Mouse (Mus musculus) lung, postnatal 14 days (tissue): ENCODE data around the gene Tbccd1.
"Not testable (repeated sequence)": the region's sequence is repeated elsewhere in the genome, so short reads cannot be mapped to it uniquely, and the experiment has no call there.

ENCODE experiments used
- DNase-seq: peaks from one replicate; pipeline ENCODE4 v3.0.0; 2021

Tbccd1 gene

DNA sequence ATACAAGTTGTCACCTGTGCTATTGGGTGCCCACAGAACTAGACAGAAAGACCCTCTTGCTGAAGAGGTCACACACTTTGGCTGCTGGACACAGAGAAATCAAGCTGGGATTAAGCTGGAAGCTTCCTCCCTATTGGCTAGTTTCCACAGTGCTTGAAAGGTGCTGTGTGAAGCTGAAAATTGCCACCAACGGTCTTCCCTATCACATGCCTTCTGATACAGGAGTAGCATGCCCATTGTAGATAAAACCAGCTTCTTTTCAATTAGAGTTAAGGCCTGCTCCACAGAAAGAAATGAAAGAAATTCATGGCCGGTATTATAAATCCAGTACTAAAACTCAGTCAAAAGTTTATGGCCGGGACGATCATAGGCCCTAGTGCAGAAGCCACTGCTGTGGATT, 4.8 kb downstream of the Tbccd1 start:
- no peak for DNase-seq

DNA sequence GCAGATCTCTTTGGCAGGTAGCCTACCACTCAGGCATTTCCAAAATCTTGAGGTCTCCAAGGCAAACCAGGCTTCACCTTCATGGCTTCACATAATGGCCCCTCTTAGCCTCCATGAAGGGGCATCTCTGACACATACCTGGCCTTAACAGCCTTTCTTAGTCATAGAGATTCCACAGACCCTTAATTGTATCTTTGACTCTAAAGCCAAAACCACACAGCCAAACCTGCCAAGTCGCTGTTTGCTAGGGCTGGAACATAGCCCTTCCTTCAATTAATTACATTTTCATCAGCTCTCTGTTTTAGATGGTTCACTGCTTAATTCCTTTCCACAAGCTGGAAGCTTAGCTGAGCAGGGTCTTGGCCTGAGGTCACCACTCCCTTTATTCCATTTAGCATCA, 9.1 kb downstream of the Tbccd1 start:
- no peak for DNase-seq

DNA sequence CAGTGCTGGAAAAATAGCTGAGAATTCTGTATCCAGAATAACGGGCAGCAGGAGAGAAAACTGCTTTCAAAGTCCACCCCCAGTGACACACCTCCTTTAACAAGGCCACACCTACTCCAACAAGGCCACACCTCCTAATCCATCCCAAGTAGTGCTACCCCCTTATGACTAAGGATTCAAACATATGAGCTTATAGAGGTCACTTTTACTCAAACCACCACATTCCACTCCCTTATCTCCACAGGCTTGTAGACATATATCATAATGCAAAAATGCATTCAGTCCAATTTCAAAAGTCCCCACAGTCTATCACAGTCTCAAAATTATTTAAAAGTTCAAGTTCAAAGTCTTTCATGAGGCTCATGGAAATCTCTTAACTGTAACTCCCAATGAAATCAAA, 9.8 kb downstream of the Tbccd1 start:
- no peak for DNase-seq

DNA sequence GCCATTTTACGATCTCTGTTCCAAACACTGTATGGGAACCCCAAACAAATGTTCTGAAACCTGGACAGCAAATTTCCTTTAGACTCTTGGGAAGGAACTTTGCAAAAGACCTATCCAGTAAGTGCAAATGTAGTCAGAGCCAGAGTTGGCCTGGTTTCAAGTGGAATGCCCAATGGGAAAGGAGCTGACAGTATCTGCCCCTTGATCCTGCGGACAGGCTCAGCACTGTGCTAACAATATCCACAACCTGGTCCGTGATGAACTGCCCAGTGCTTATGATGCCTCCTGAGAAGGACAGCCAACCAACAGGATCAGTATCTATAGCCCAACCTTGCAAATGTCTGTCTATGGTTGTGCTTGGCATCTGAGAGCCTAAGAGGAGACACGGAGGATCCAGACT, 12.0 kb downstream of the Tbccd1 start:
- DNase-seq: no peak

DNA sequence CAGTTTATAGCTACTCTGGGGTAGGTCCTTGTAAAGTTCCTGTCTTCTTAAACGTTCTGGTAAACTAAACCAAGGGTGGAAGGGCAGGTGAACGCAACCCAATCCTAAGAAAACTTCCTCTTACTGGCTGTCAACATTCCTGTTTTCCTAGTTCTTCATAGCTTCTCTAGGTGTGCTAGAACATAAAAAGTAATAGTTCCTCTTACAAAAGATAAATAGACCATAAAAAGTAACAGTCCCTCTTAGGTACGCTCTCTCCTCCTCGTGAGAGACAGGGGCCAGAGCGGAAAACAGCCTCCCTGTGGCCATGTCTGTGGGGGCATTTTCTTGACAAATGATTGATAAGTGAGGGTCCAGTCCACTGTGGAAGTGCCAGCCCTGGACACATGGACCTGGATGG, 12.6 kb downstream of the Tbccd1 start:
- DNase-seq: no peak

DNA sequence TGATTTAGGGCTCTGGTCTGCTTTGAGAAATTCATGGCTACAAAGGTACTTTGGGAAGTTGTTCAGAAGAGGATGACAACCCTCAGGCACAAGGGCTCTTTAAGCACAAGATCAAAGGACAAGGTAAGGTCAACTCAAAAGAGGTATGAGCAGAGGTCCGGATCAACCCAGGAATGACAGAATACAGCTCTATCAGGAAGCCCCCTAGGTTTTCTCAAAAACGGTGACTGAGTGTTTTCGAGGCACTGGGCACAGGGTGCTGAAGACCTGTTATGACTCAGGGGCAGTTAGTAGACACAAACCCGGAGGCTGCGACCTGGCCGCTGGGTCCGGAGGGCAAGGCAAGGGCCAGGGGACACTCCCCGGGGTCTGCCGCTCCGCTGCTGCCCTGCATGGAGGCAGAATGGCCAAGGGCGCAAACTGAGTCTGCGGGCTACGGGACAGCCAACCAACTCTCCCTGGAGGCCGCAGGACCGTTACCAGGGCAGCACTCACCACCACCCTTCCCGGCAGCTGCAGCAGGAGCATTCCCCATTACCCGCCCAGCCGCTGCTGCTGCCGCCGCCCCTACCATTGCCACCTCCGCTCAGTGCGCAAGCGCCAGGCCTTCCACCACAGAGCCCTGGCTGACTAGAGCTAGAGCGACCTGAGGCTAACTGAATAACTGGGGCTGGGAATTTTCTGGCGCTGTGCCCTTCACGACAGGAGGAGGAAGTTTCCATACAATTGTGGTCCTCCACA, 13.2 kb downstream of the Tbccd1 start:
- DNase-seq: peak; percentile 84

DNA sequence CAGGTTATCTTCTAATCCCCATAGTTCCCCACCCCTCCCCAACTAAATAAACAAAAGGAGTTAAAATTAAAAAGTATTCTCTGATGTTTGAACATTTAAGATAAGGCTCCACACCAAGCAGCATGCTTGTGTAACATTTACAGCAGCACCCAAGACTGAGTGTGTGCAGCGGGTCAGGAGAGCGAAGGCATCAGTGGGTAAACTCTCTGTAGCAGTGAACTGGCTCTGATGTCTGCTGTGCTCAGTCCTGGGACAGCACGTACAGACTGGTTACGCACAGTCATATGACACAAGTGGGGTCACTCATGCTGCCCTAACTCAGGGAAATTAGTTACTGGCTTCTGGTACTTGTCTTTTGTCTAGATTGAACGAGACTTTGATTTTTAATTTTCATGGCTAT, 14.6 kb downstream of the Tbccd1 start:
- no peak for DNase-seq

DNA sequence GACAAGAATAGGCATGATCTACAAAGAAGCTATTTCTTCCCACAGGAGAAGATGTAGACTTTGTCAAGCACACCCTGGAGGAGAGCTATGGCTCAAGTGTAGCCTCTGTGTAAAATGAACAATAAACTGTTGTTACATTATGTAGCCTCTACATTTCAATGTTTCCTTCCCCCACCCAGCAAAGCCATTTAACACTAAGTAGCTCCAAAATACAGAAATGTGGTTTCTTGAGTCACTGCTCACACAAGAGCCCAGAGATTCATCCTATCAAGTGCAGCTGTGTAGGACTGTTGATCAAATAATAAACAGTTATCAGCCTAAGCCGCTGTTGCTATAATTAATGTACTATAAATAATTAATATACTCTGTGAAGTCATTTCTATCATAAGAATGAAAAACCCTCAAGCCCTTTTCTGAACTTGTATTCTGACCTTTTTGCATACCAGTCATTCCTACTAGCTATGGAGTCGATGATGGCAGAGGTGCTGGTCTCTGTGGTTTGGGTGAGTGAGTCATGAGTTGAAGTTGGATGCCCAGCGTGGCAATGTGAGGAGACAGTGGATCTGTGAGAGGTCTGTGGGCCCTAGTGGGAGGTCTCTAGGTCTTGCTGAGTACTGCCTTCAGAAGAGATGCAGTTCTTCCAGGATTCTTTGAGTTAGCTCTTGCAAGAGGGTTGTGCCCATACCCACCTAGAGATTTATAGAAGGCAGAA, 18.2 kb downstream of the Tbccd1 start:
- no peak for DNase-seq

DNA sequence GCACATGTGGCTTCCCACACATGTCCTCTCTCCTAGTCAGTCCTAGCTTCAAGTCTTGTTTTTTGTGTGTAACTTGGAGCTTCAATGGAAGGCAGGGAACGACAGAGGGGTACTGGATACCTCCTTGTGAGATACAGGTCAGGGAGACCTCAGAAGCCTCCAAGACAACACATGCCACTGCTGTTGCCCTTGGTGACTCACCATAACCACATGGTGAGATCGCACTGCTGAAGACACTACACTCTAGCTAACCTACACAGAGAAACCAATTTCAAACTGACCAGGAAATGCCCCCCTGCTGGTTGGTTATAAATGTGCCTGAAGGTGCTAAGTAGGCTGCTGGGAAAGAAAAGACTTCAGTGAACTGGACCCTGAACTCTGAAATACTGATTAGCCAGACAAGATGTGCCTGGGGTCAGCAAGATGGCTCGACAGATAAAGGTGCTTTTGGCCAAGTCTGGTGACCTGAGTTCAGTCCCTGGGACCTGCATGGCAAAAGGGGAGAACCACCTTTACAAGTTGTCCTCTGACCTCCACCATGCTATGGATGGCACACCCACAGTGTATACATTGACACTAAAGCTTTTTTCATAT, 24.4 kb downstream of the Tbccd1 start:
- no peak for DNase-seq

DNA sequence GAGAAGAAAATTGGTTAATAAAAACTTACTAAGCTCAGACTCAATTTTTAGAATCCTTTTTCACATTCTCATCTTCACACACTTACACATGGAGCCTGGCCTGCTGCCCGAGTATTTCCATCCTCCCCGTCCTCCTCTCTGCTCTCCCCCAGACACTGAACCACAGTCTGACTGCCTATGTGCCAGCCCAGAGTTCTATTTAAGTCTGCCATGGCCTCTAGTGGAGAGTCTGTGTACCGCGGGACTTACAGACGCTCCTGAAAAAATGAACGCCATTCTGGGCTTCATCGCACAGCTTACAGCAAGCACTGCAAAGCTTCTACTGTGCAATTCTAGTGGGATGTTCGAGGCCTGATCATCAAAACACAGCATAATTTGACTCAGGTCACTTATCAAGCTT, 36.7 kb downstream of the Tbccd1 start:
- DNase-seq: no peak

DNA sequence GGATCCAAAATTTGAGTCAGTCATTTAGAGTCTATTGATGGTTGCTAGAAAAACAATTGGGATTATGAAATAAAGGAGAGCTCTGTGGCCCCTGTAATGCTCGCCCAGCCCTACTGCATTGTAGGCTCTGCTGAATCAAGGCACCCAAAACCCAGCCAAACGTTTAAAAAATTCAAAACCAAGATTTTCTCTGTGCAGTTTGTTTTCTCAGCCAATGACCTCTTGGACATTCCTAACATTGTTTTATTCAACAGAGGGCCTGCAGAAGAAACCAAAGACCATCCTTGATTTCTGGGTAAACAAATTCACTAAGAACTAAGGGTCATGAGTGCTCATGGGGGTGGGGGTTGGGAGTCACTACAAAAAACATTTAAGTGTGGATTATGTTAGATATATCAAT, 46.0 kb downstream of the Tbccd1 start, which contains the start of gene Crygs:
TSS of gene Crygs (minus strand) at position 101 of the 400 bp plus-strand sequence.
- DNase-seq: no peak

DNA sequence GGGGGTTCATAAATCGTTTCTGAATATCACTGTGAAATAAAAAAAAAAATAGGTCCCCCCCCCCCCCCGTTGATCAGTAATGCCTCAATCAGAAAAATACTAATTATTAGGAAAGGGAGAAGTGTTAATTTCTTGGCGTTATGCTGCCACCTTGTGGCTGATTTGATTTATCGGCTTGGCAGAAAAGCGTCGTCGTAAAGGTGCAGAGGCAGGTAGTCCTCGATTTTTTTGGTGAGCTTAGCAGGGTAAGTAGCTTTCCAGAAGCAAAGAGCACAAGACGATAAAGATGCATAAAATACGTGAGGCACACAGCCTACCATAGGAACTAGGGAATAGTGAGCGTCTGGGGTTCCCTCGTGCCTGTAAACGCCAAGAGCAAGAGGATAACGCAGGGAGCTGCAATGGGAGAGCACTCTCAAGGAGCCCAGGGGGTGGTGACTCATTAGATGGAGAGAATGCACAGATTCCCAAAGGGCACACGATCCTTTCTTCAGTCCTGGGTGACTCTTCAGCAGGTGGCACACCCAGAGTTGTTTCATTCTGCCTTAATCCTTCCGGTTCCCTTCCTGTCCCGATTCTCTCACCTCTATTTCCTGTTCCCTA, 49.9 kb downstream of the Tbccd1 start:
- peak; percentile 69 for DNase-seq

DNA sequence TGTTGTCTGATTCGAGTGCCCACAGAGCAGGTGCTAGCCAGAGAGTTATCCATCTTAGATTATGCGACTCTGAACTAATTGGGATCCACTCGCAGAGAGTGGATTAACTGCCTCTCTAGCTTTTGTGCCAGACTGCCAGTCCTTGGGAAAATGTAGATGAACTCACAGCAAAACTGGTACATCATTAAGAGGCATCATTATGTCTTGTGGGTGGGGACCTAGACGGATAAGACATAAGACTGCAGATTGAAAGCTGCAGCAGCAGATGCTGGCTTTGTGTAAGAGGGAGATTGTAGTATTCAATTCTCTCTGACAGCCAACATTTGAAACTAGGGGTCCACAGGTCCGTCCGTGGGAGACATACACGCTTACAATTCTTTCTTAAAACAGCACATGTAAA, 54.7 kb downstream of the Tbccd1 start:
- no peak for DNase-seq

DNA sequence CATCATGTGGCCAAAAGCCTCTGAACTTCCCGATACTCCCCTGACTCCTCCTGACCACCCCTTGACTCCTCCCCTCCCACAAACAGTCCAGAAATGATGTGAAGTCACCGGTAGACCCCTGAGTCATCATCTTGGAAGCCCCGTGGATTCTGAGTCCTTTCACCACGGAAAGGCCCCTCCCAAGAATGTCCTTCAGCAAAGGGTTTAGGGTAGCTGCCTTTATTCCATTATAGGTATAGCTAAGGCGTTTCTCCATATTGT, 56.7 kb downstream of the Tbccd1 start:
- no peak for DNase-seq

DNA sequence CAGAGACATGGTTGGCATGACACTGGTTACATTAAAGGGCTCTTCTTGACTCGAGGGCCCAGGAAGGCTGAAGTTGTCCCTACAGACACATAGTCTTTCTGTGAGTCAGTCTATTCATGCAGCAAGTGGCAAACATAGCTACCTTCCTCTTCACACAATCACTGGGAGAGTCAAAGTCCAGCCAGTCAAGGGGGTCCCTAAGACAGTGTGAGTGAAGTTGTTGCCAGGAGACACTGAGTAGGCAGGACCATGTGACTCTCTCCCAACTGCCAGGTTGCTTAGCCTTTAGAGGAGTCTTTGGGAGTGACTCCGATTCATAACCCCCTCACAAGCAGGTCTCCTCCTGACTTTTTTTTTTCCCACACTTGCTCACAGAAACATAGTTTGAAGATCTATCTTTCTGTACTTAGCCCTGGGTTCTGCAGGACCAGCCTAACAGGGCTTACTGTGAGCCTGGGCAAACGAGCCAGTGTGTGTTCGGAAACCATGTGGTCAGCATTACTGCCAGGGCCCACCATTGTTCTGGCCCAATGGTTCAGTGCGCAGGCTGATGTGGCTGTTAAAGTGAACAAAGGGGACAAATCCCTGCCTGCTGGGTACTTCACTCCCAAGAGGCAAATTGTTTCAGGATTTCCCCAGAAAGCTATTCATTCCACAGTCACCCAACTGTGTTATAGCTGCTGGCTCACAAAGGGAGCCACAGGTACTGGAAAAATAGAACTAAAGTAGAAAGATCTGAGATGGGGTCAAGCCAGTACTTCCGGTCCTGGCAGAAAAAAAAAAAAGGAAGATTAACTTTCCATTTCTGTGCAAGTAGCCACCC, 57.2 kb downstream of the Tbccd1 start:
- no peak for DNase-seq

DNA sequence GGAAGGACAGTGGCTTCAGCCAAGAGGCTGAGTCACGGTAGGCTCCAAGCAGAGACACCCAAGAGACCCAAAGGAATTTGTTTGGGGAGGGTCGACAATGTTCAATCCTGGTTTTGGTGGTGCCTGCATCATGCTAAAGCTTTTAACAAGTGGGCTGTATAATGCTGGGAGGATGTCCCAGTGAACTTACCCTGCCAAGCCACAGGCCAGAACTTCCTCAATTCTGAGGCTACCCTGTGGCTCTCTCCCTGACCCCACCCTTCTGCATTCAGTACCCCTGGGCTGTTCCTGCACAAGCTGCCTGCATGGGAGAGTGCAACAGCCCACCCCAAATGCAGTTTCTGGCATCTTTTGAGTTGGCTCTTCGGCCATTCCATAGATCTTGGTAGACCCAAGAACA, 58.9 kb downstream of the Tbccd1 start:
- no peak for DNase-seq

DNA sequence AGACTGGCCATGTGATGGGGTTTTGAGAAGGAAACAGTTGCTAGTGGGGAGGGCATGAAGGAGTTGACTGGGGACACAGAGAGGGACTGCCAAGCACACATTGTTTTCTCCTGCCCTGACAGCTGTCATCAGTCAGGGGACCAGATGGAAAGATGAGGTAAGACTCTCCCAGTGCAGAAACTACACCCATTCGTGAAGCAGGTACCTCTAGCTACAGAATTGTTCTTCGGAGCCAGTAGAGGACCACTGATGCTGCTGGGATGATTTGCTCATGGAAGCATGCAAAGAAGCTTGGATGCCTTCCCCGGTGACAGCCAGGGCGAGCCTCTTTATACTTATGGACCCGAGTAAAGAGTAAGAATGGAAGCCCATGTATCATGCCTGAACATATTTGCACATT, 59.9 kb downstream of the Tbccd1 start:
- DNase-seq: no peak

DNA sequence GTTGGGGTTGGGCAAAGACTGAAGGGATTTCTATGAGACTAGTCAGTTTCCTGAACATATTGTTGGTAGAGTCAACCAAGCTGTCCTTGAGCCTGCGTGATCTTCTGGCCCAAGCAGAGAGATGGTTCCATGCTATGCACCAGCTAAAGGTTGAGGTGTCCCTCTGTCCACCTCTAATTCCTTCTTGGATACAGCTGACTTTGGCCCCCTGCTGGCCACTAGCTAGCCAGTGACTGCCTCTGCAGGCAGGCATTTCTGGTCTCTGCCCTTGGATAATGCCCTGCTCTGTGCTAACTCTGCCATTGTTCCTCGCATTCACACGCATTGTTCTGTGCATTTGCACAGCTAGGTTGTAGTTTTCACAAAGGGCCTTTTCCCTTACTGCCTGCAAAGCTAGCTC, 62.0 kb downstream of the Tbccd1 start:
- DNase-seq: peak; percentile 7

DNA sequence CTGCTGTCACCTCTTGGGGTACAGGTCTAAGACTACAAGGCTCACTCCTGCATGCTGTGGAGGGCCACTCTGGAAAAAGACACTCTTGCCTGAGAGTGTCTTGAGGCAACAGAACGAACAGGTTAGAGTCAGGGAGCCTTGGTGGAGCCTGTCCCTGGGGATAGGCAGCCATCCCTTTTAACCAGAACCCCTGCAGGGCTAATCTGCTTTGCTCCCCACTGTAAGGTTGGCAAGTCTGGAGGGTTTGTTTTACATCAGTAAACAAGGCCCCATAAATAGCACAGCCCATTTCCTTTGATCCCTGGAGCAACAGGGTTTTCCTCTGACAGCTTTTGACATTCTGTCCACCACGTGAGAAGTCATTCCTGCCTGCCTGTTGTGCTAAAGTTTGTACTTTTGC, 66.2 kb downstream of the Tbccd1 start:
- no peak for DNase-seq

DNA sequence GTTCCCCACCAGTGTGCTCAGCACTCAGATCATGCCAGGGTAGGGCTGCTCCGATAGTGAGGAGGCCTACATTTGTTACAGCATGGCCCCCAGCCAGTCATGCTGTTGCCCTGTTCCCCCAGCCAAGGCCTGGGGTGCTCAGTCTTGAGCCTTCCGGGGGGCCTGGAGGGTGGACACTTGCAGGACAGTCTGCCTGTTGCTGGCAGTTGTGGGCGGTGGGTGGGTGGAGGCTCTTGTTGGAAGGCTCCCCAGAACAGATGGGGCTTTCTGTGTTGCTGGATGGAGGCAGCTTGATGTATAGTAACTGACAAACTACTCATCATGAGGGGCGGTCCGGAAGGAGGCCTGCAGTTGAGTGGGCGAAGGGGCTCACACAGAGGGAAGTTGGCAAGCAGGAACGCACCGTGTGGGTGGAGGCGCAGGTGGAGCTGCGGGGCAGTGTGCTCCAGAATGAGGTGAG, 67.5 kb downstream of the Tbccd1 start:
- DNase-seq: no peak

DNA sequence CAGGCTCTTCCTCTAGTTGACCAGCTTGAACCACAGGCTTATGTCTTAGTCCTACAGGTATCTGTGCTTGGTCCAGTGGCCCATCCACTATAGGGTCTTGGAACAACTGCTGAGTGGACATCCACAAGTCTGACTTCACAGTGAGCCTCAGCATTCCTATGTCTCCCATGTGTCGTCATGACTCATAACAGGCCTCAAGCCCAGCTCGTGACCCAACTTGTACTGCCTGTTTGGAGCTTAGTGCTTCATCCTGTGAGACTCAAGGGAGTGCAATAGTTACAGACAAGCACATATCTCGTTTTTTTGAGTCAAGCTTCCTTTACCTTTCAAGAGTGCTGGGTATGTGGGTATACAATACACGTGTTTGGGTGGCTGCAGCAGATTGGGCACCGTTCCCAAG, 74.8 kb downstream of the Tbccd1 start:
- DNase-seq: no peak

DNA sequence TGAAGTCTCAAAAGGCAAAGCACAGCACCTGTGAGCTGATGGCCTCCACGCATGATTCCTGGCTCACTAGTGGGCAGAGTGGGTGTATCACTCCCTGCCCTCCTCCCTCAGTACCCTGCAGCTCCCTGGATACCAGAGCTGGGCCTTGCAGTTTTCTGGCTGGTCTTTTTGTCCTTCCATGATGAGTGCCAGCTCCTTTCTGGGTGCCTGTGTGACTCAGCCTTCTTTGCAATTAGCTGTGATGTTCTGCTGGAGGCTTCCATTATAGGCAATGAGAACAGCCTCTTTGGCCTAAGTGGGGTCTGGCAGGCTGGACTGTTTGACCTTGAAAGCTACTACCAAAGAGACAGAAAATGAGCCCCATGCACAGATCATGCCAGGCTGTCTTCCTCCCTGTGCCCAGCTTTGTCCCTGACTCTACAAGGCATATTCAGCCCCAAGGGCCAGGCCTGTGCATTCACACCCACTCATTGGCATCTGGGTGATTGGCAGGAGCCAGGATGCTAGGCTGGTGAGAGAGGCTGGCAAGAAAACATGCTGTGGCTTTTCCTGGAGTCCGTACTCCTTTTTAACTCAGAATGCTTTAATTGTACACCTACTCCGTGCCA, 78.1 kb downstream of the Tbccd1 start:
- no peak for DNase-seq

DNA sequence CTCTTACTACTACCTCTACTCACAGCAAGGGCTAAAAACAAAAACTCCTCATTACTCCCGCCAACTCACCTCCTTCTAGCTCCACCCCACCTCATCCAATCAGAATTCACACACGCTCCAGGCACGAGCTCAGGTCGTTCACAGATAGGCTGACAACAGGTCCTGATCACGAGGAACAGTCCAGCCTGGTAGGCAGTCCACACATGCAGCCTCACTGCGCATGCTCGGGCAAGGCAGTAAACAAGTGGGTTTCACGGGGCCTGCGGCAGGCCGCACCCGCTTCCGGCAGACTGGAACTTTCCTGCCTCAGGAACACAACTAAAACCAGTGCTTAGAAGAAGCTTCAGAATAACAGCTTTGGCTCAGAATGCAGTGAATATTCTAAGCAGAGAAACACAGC, 79.2 kb downstream of the Tbccd1 start:
- not testable (repeated sequence) for DNase-seq
